Mouse (Mus musculus): Measurements from ENCODE around the gene Olfr360. TPM values are rescaled to one million over a fixed set of nuclear protein-coding genes. Genes with fewer than 3 reads are reported as not detected.
"Not testable (repeated sequence)": the region's sequence is repeated elsewhere in the genome, so short reads cannot be mapped to it uniquely, and the experiment has no call there.

Olfr360 gene
- not detected in 2 replicates for polyA plus RNA-seq (2012; rRNA removed)
- not detected in 2 replicates for polyA plus RNA-seq (2014; fragmentation: Nextera tagmentation; extraction: Ambion mirVana)

DNA sequence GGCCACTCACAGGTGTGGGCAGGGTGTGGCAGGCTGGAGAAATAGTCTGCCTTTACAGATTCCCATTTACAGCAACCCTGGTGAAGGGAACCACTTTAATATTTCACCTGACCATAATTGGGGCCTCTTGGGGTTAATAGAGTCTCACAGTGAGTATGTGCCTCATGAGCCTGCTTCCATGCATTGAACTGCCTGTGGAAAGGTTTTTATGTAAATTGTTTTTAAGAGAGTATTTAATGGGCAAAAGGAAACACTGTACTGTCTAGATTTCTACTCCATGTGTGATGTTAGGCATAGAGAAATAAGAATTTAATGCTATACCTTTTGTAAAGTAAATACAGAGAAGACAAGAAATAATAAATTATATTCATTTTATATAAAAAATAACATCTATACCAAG lies at the start of gene Olfr360:
Gene Olfr360 (plus strand): TSS at position 301 of the 400 bp plus-strand sequence.
- Histone ChIP-seq H3K9me3 (ENCODE audit: control insufficient read depth, low read length) (no peaks in the 10 kb centered on the region), H3K27ac (replicated peaks; ENCODE audit: low read depth, low read length) (no peak within 1 kb of the TSS), H3K9ac (ENCODE audit: low read depth, low read length, severe bottlenecking) (no peak within 1 kb of the TSS), H3K4me3 (replicated peaks; ENCODE audit: low read length) (no peak within 1 kb of the TSS), H3K27me3 (ENCODE audit: control insufficient read depth, insufficient read depth, low read length) (no peaks in the 10 kb centered on the region), H3K4me1 (ENCODE audit: control insufficient read depth, insufficient read depth, low read length) (no peaks in the 10 kb centered on the region), H3K4me2 (replicated peaks; ENCODE audit: low read depth, low read length, severe bottlenecking) (no peak within 1 kb of the TSS), H3K36me3 (ENCODE audit: control insufficient read depth, insufficient read depth, low read length) (no peaks in the 10 kb centered on the region)
- TF ChIP-seq POLR2A (IDR thresholded peaks at IDR 0.05; ENCODE audit: borderline replicate concordance, extremely low read depth, insufficient read depth, insufficient read length), result no peak
- DNase-seq (ENCODE audit: low spot score) (no peak), ATAC-seq (ENCODE audit: low FRiP score, low read depth) (no peak)

GRCm38 (mm10) chr2:37089190-37089589 lies 23.6 kb downstream of the Olfr360 start, which contains the start of gene Olfr361:
Gene Olfr361 (minus strand): TSS chr2:37089290.
- H3K27me3 ChIP-seq (ENCODE audit: control insufficient read depth, insufficient read depth, low read length); H3K9ac ChIP-seq (ENCODE audit: low read depth, low read length, severe bottlenecking); H3K4me1 ChIP-seq (ENCODE audit: control insufficient read depth, insufficient read depth, low read length); DNase-seq (ENCODE audit: low spot score); ATAC-seq (ENCODE audit: low FRiP score, low read depth); H3K36me3 ChIP-seq (ENCODE audit: control insufficient read depth, insufficient read depth, low read length); H3K27ac ChIP-seq (replicated peaks; ENCODE audit: low read depth, low read length); H3K4me2 ChIP-seq (replicated peaks; ENCODE audit: low read depth, low read length, severe bottlenecking); H3K9me3 ChIP-seq (ENCODE audit: control insufficient read depth, low read length); H3K4me3 ChIP-seq (replicated peaks; ENCODE audit: low read length): not testable (repeated sequence)
- WGBS, result 17% methylated on average over 1 of the region's 1 CpGs

GRCm38 (mm10) chr2:37117810-37118209 lies 52.3 kb downstream of the Olfr360 start, which contains the start of gene Olfr362:
Gene Olfr362 (minus strand): TSS chr2:37117910.
- no peak for TF ChIP-seq POLR2A (IDR thresholded peaks at IDR 0.05; ENCODE audit: borderline replicate concordance, extremely low read depth, insufficient read depth, insufficient read length)
- peaks cover 4% of the 10 kb centered on the region; the same call in 1 of the 2 replicates for H3K9me3 ChIP-seq (ENCODE audit: control insufficient read depth, low read length)
- ATAC-seq (ENCODE audit: low FRiP score, low read depth) (no peak), DNase-seq (ENCODE audit: low spot score) (no peak)
- no peak within 1 kb of the TSS for H3K4me3 ChIP-seq (replicated peaks; ENCODE audit: low read length)
- no peaks in the 10 kb centered on the region for H3K36me3 ChIP-seq (ENCODE audit: control insufficient read depth, insufficient read depth, low read length)
- no peaks in the 10 kb centered on the region for H3K27me3 ChIP-seq (ENCODE audit: control insufficient read depth, insufficient read depth, low read length)
- no peaks in the 10 kb centered on the region for H3K4me1 ChIP-seq (ENCODE audit: control insufficient read depth, insufficient read depth, low read length)
- no peak within 1 kb of the TSS for H3K27ac ChIP-seq (replicated peaks; ENCODE audit: low read depth, low read length)
- no peak within 1 kb of the TSS for H3K4me2 ChIP-seq (replicated peaks; ENCODE audit: low read depth, low read length, severe bottlenecking)
- WGBS, result 74% methylated on average over 1 of the region's 1 CpGs
- no peak within 1 kb of the TSS for H3K9ac ChIP-seq (ENCODE audit: low read depth, low read length, severe bottlenecking)

Other genes with a start within 250 kb of the Olfr360 start
- gene Olfr3, start 248.7 kb upstream of the Olfr360 start, polyA plus RNA-seq (2012; rRNA removed), result not detected in 2 replicates
- gene Olfr3, start 248.7 kb upstream of the Olfr360 start, polyA plus RNA-seq (2014; fragmentation: Nextera tagmentation; extraction: Ambion mirVana), result not detected in 2 replicates
- gene Olfr350, start 219.4 kb upstream of the Olfr360 start, polyA plus RNA-seq (2012; rRNA removed), result not detected in 2 replicates
- gene Olfr350, start 219.4 kb upstream of the Olfr360 start, polyA plus RNA-seq (2014; fragmentation: Nextera tagmentation; extraction: Ambion mirVana), result not detected in 2 replicates
- gene Olfr351, start 203.1 kb upstream of the Olfr360 start, polyA plus RNA-seq (2012; rRNA removed), result not detected in 2 replicates
- not detected in 2 replicates for gene Olfr351, start 203.1 kb upstream of the Olfr360 start, polyA plus RNA-seq (2014; fragmentation: Nextera tagmentation; extraction: Ambion mirVana)
- not detected in 2 replicates for gene Olfr352, start 197.3 kb upstream of the Olfr360 start, polyA plus RNA-seq (2012; rRNA removed)
- not detected in 2 replicates for gene Olfr352, start 197.3 kb upstream of the Olfr360 start, polyA plus RNA-seq (2014; fragmentation: Nextera tagmentation; extraction: Ambion mirVana)
- not detected in 2 replicates for gene Olfr353, start 172.8 kb upstream of the Olfr360 start, polyA plus RNA-seq (2012; rRNA removed)
- not detected in 2 replicates for gene Olfr353, start 172.8 kb upstream of the Olfr360 start, polyA plus RNA-seq (2014; fragmentation: Nextera tagmentation; extraction: Ambion mirVana)
- gene Olfr354, start 160.1 kb upstream of the Olfr360 start, polyA plus RNA-seq (2012; rRNA removed), result not detected in 2 replicates
- not detected in 2 replicates for gene Olfr354, start 160.1 kb upstream of the Olfr360 start, polyA plus RNA-seq (2014; fragmentation: Nextera tagmentation; extraction: Ambion mirVana)
- gene Olfr355, start 136.8 kb upstream of the Olfr360 start, polyA plus RNA-seq (2012; rRNA removed), result not detected in 2 replicates
- not detected in 2 replicates for gene Olfr355, start 136.8 kb upstream of the Olfr360 start, polyA plus RNA-seq (2014; fragmentation: Nextera tagmentation; extraction: Ambion mirVana)
- gene Olfr356, start 128.6 kb upstream of the Olfr360 start, polyA plus RNA-seq (2012; rRNA removed), result not detected in 2 replicates
- not detected in 2 replicates for gene Olfr356, start 128.6 kb upstream of the Olfr360 start, polyA plus RNA-seq (2014; fragmentation: Nextera tagmentation; extraction: Ambion mirVana)
- not detected in 2 replicates for gene Olfr357, start 71.9 kb upstream of the Olfr360 start, polyA plus RNA-seq (2012; rRNA removed)
- gene Olfr357, start 71.9 kb upstream of the Olfr360 start, polyA plus RNA-seq (2014; fragmentation: Nextera tagmentation; extraction: Ambion mirVana), result not detected in 2 replicates
- not detected in 2 replicates for gene Olfr358, start 56.4 kb upstream of the Olfr360 start, polyA plus RNA-seq (2012; rRNA removed)
- gene Olfr358, start 56.4 kb upstream of the Olfr360 start, polyA plus RNA-seq (2014; fragmentation: Nextera tagmentation; extraction: Ambion mirVana), result not detected in 2 replicates
- not detected in 2 replicates for gene Olfr361, start 23.5 kb downstream of the Olfr360 start, polyA plus RNA-seq (2012; rRNA removed)
- gene Olfr361, start 23.5 kb downstream of the Olfr360 start, polyA plus RNA-seq (2014; fragmentation: Nextera tagmentation; extraction: Ambion mirVana), result not detected in 2 replicates
- not detected in 2 replicates for gene Olfr362, start 52.2 kb downstream of the Olfr360 start, polyA plus RNA-seq (2012; rRNA removed)
- gene Olfr362, start 52.2 kb downstream of the Olfr360 start, polyA plus RNA-seq (2014; fragmentation: Nextera tagmentation; extraction: Ambion mirVana), result not detected in 2 replicates
- not detected in 2 replicates for gene Olfr364-ps1, start 73.6 kb downstream of the Olfr360 start, polyA plus RNA-seq (2012; rRNA removed)
- gene Olfr364-ps1, start 73.6 kb downstream of the Olfr360 start, polyA plus RNA-seq (2014; fragmentation: Nextera tagmentation; extraction: Ambion mirVana), result not detected in 2 replicates
- gene Olfr365, start 122.5 kb downstream of the Olfr360 start, polyA plus RNA-seq (2012; rRNA removed), result not detected in 2 replicates
- gene Olfr365, start 122.5 kb downstream of the Olfr360 start, polyA plus RNA-seq (2014; fragmentation: Nextera tagmentation; extraction: Ambion mirVana), result not detected in 2 replicates
- gene Olfr366, start 145.8 kb downstream of the Olfr360 start, polyA plus RNA-seq (2012; rRNA removed), result not detected in 2 replicates
- not detected in 2 replicates for gene Olfr366, start 145.8 kb downstream of the Olfr360 start, polyA plus RNA-seq (2014; fragmentation: Nextera tagmentation; extraction: Ambion mirVana)